ENCODE assay signal across 8 mouse cellular contexts in the genomic region with DNA sequence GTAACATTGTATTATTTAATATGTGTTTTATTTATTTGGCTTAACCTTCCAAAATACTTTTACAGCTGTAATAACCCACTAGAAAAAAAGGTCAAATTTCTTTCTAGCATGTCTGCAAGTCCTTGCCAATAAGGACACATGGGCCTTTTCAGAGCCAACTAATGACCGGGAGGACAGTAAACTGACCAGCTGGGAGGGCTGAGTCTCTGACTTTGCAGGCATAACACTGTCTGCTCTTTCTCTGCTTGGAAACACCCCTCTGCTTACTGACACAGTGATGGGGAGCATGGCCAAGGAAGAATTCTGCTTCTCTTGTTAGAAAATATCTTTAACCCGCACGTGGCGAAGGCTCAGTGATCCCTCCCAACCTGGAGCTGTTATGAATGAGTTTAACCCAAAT. TPM values are rescaled to one million over a fixed set of nuclear protein-coding genes. Genes with fewer than 3 reads are reported as not detected.
DNase-seq lines count a peak whose midpoint lies in the region; ATAC-seq and TF ChIP-seq lines count a peak whose summit lies in the region.

No protein-coding gene starts in this region.

- H3K27ac ChIP-seq in midbrain, embryonic 11.5 days (ENCODE audit: low read depth, low read length) = no peak overlapping the region

- H3K36me3 ChIP-seq in midbrain, embryonic 11.5 days (ENCODE audit: control insufficient read depth, insufficient read depth, low read length) = no peaks in the 10 kb centered on the region

- no peak for TF ChIP-seq POLR2A in brain, embryonic 14.5 days (IDR thresholded peaks at IDR 0.05; ENCODE audit: borderline replicate concordance, extremely low read depth, insufficient read depth, insufficient read length, poor library complexity, severe bottlenecking)

- H3K4me1 ChIP-seq in midbrain, embryonic 11.5 days (ENCODE audit: control insufficient read depth, insufficient read depth, low read length) = no peaks in the 10 kb centered on the region; the same call in 1 of the 2 replicates

- peak; percentile 17 for DNase-seq in brain, embryonic 14.5 days (ENCODE audit: low read depth)
- peak; percentile 48 to 58 for DNase-seq in cerebellum, postnatal 36 days
- peak; percentile 60 to 64 for DNase-seq in heart, adult 9 months (ENCODE audit: low spot score in 2 of 2)
- peak; percentile 15 for DNase-seq in kidney, adult 9 months
- DNase-seq in midbrain, embryonic 11.5 days (ENCODE audit: low spot score, missing footprints) = no peak
- no peak for DNase-seq in thymus, postnatal 36 days
- DNase-seq in layer of hippocampus, adult 11-12 months (ENCODE audit: low spot score) = no peak
- DNase-seq in spleen, adult 18-20 months = no peak

- no peak overlapping the region for H3K4me3 ChIP-seq in midbrain, embryonic 11.5 days (ENCODE audit: low read depth, low read length)

- 82% methylated on average over 4 of the region's 4 CpGs for WGBS in midbrain, embryonic 11.5 days

- no peak for TF ChIP-seq CTCF in brain, embryonic 14.5 days (IDR thresholded peaks at IDR 0.05; ENCODE audit: borderline replicate concordance, extremely low read depth, insufficient read depth, insufficient read length)

- H3K9ac ChIP-seq in midbrain, embryonic 11.5 days (ENCODE audit: low read length) = no peak overlapping the region

- no peaks in the 10 kb centered on the region for H3K27me3 ChIP-seq in midbrain, embryonic 11.5 days (ENCODE audit: control insufficient read depth, insufficient read depth, low read length)

- H3K4me2 ChIP-seq in midbrain, embryonic 11.5 days = peak overlapping the region; percentile 64; the same call in 1 of the 2 replicates

- H3K9me3 ChIP-seq in midbrain, embryonic 11.5 days (ENCODE audit: control insufficient read depth, low read length) = no peaks in the 10 kb centered on the region

- ATAC-seq in midbrain, embryonic 11.5 days (ENCODE audit: low FRiP score) = no peak

RNA-seq across cellular contexts. Expression of a gene that starts 1.2 kb away (rescaled TPM):
- 2.3 and 4.8 TPM in 2 replicates for polyA plus RNA-seq in brain, embryonic 14.5 days (2012; rRNA removed)
- polyA plus RNA-seq in midbrain, embryonic 11.5 days (2014; fragmentation: Nextera tagmentation; extraction: Ambion mirVana) = 2.8 and 4.5 TPM in 2 replicates

Comparison
In these comparisons a context has a peak if more than half of its experiments do, and no peak if none do; other contexts are left out.
1. DNase-seq: peak in brain, embryonic 14.5 days (single experiment), cerebellum, postnatal 36 days (2 of 2), heart, adult 9 months (2 of 2) and kidney, adult 9 months (single experiment); none in midbrain, embryonic 11.5 days (single experiment), thymus, postnatal 36 days (0 of 2), layer of hippocampus, adult 11-12 months (single experiment) and spleen, adult 18-20 months (0 of 2).